Mouse (Mus musculus) right cerebral cortex, postnatal 36 days (tissue): ENCODE results near the gene Phox2a.
A peak's percentile ranks its signal among the peaks of the same experiment; 100 is the strongest.

ENCODE experiments used
- DNase-seq, 2 experiments: peaks; one replicate each; pipeline ENCODE4 v3.0.0; 2022; ENCODE audit warnings: low spot score in 2 of 2, mixed read lengths in 1 of 2

The Phox2a gene

GRCm38 (mm10) chr7:101837606-101838471 lies 19.7 kb downstream of the Phox2a start, which contains the start of gene Inppl1:
Gene Inppl1 (minus strand): TSS chr7:101838229.
- DNase-seq, result peak; percentile 72 to 83

GRCm38 (mm10) chr7:101844186-101844585 lies 26.1 kb downstream of the Phox2a start:
- no peak for DNase-seq

GRCm38 (mm10) chr7:101847934-101848333 lies 29.8 kb downstream of the Phox2a start:
- DNase-seq, result no peak

- no peak for DNase-seq
Measured at GRCm38 (mm10) chr7:101851689-101852088, 33.6 kb downstream of the Phox2a start.

GRCm38 (mm10) chr7:101852846-101853245 lies 34.7 kb downstream of the Phox2a start:
- no peak for DNase-seq

- no peak for DNase-seq
Measured at GRCm38 (mm10) chr7:101853816-101854215, 35.7 kb downstream of the Phox2a start.

GRCm38 (mm10) chr7:101857094-101857493 lies 39.0 kb downstream of the Phox2a start, which contains the start of gene Folr2:
Gene Folr2 (minus strand): TSS chr7:101857194.
- no peak for DNase-seq

GRCm38 (mm10) chr7:101858362-101858761 lies 40.2 kb downstream of the Phox2a start:
- no peak for DNase-seq

- DNase-seq, result no peak
Measured at GRCm38 (mm10) chr7:101860978-101861377, 42.9 kb downstream of the Phox2a start.

- no peak for DNase-seq
Measured at GRCm38 (mm10) chr7:101862291-101862690, 44.2 kb downstream of the Phox2a start.

GRCm38 (mm10) chr7:101863415-101863814 lies 45.3 kb downstream of the Phox2a start, which contains the start of gene Anapc15:
Gene Anapc15 (plus strand): TSS chr7:101863715.
- DNase-seq, result no peak

GRCm38 (mm10) chr7:101866491-101867265 lies 48.6 kb downstream of the Phox2a start:
- no peak for DNase-seq

- no peak for DNase-seq
Measured at GRCm38 (mm10) chr7:101867482-101867881, 49.4 kb downstream of the Phox2a start.

- no peak for DNase-seq
Measured at GRCm38 (mm10) chr7:101868241-101869162, 50.4 kb downstream of the Phox2a start.

GRCm38 (mm10) chr7:101869163-101869500 lies 51.0 kb downstream of the Phox2a start:
- no peak for DNase-seq

- DNase-seq, result no peak
Measured at GRCm38 (mm10) chr7:101870629-101871028, 52.5 kb downstream of the Phox2a start, which contains the start of gene Folr1. Gene Folr1 (minus strand): TSS chr7:101870788.

GRCm38 (mm10) chr7:101871296-101871695 lies 53.2 kb downstream of the Phox2a start:
- no peak for DNase-seq
